Mouse (Mus musculus) small intestine, adult 2 months (tissue): Measurements from ENCODE around the gene Prr13.

ENCODE experiments used
- CTCF ChIP-seq: fragments of 200-500 bp; IDR thresholded peaks from 2 replicates; pipeline ENCODE4 v1.5.1; 2012; ENCODE audit warnings: low read depth, mild to moderate bottlenecking, control low read depth, inconsistent platforms, low read length, moderate library complexity, mixed read lengths; ENCODE audit not compliant: insufficient replicate concordance, insufficient read length; ENCODE audit errors: extremely low read depth
- POLR2A ChIP-seq: fragments of 200-500 bp; IDR thresholded peaks from 2 replicates; pipeline ENCODE4 v1.6.1; 2012; ENCODE audit warnings: low read depth, mild to moderate bottlenecking, control low read depth, inconsistent platforms, low read length, moderate library complexity

GRCm38 (mm10) chr15:102459381-102459780, 553 bp downstream of the Prr13 start:
- TF ChIP-seq POLR2A (no peak), CTCF (no peak)
